Comparison of ENCODE assay signal across 9 mouse cellular contexts in genomic region chr10:126845309-126845911, GRCm38 (mm10). TPM values are rescaled to one million over a fixed set of nuclear protein-coding genes. Genes with fewer than 3 reads are reported as not detected.
A peak's percentile ranks its signal among the peaks of the same experiment; 100 is the strongest.
DNase-seq lines count a peak whose midpoint lies in the region; ATAC-seq lines count a peak whose summit lies in the region.
"Had no signal": no experiment of that assay in that cellular context is flagged by ENCODE, and none has a peak within 500 bp of the region (broad histone marks: within the 10 kb centered on the region; RNA-seq: fewer than 3 reads in every experiment).

No protein-coding gene starts in this region.

- 25% methylated on average over 10 of the region's 10 CpGs for WGBS in lung, embryonic 16.5 days
- WGBS in neural tube, embryonic 14.5 days = 16% methylated on average over 10 of the region's 10 CpGs

- no peak for DNase-seq in lung, postnatal 10 days
- DNase-seq in left cerebral cortex, adult 8-10 months (ENCODE audit: low spot score in 2 of 2) = peak; percentile 23 to 38
- no peak for DNase-seq in natural killer cell, adult 2 months (ENCODE audit: low spot score in 2 of 2)
- no peak for DNase-seq in kidney, adult 9 months

- peaks cover 5% of the 10 kb centered on the region; the same call in 1 of the 2 replicates for H3K4me1 ChIP-seq in lung, embryonic 16.5 days (replicated peaks; ENCODE audit: control insufficient read depth, insufficient read depth, low read length)
- no peaks in the 10 kb centered on the region; the same call in 1 of the 2 replicates for H3K4me1 ChIP-seq in neural tube, embryonic 14.5 days (ENCODE audit: control insufficient read depth, insufficient read depth, low read length)

- no peak overlapping the region for H3K27ac ChIP-seq in lung, embryonic 16.5 days (ENCODE audit: low read length)
- no peak overlapping the region for H3K27ac ChIP-seq in neural tube, embryonic 14.5 days (ENCODE audit: low read depth, low read length)
- H3K27ac ChIP-seq: liver, embryonic 14.5 days had no signal

- no peaks in the 10 kb centered on the region for H3K27me3 ChIP-seq in lung, embryonic 16.5 days (ENCODE audit: control insufficient read depth, insufficient read depth, low read depth, low read length)
- no peaks in the 10 kb centered on the region for H3K27me3 ChIP-seq in neural tube, embryonic 14.5 days (ENCODE audit: control insufficient read depth, insufficient read depth, low read length)

- H3K36me3 ChIP-seq in lung, embryonic 16.5 days (ENCODE audit: control insufficient read depth, insufficient read depth, low read length) = no peaks in the 10 kb centered on the region
- H3K36me3 ChIP-seq in neural tube, embryonic 14.5 days (ENCODE audit: control insufficient read depth, insufficient read depth, low read length) = no peaks in the 10 kb centered on the region

- no peak overlapping the region for H3K4me3 ChIP-seq in lung, embryonic 16.5 days (ENCODE audit: low read length)
- no peak overlapping the region for H3K4me3 ChIP-seq in neural tube, embryonic 14.5 days (ENCODE audit: low read depth, low read length)

- peak overlapping the region; percentile 13 for H3K4me2 ChIP-seq in lung, embryonic 16.5 days (ENCODE audit: low read depth, low read length)
- H3K4me2 ChIP-seq in neural tube, embryonic 14.5 days (ENCODE audit: low read depth, low read length) = peak overlapping the region; percentile 5; the same call in 1 of the 2 replicates

- no peaks in the 10 kb centered on the region for H3K9me3 ChIP-seq in lung, embryonic 16.5 days (ENCODE audit: control insufficient read depth, low read length)
- no peaks in the 10 kb centered on the region for H3K9me3 ChIP-seq in neural tube, embryonic 14.5 days (ENCODE audit: control insufficient read depth, low read length)

- no peak for ATAC-seq in lung, embryonic 16.5 days (ENCODE audit: low read depth)
- peak; percentile 90 for ATAC-seq in frontal cortex, adult (ENCODE audit: low TSS enrichment)
- peak; percentile 61; the same call in 1 of the 2 replicates for ATAC-seq in neural tube, embryonic 14.5 days (ENCODE audit: low read depth)
- no peak for ATAC-seq in granulocyte monocyte progenitor cell, adult 5-6 weeks (replicated peaks; ENCODE audit: poor library complexity, severe bottlenecking)

- no peak overlapping the region for H3K9ac ChIP-seq in lung, embryonic 16.5 days (ENCODE audit: low read length)
- no peak overlapping the region; the same call in 1 of the 2 replicates for H3K9ac ChIP-seq in neural tube, embryonic 14.5 days (replicated peaks; ENCODE audit: low read depth, low read length)
- H3K9ac ChIP-seq: liver, embryonic 14.5 days had no signal

RNA-seq across cellular contexts. Expression of gene Atp23, which starts 55.7 kb away (rescaled TPM):
- polyA plus RNA-seq in lung, embryonic 16.5 days (2015; fragmentation: Nextera tagmentation; extraction: Ambion mirVana) = 13.8 and 14.0 TPM in 2 replicates
- total RNA-seq in left cerebral cortex, adult 8-10 months (2022) = 10 to 100 TPM; 10.5 to 13.4 (median 11.8) TPM
- 15.6 and 16.7 TPM in 2 replicates for polyA plus RNA-seq in neural tube, embryonic 14.5 days (2014; fragmentation: Nextera tagmentation; extraction: Ambion mirVana)
- 19.0 and 20.2 TPM in 2 replicates for total RNA-seq in granulocyte monocyte progenitor cell, adult 5-6 weeks (2014; fragmentation: Nextera tagmentation)
- 12.8 and 15.7 TPM in 2 replicates for total RNA-seq in granulocyte monocyte progenitor cell, adult 5-6 weeks (2017)

Comparison
In these comparisons a context has a peak if more than half of its experiments do, and no peak if none do; other contexts are left out.
1. ATAC-seq: peak in frontal cortex, adult (single experiment) and neural tube, embryonic 14.5 days (single experiment); none in lung, embryonic 16.5 days (single experiment) and granulocyte monocyte progenitor cell, adult 5-6 weeks (single experiment).
2. DNase-seq: peak in left cerebral cortex, adult 8-10 months (2 of 2); none in lung, postnatal 10 days (single experiment), natural killer cell, adult 2 months (0 of 2) and kidney, adult 9 months (single experiment).